Mouse (Mus musculus) hindbrain, postnatal 0 days (tissue): ENCODE measurements around the gene Spsb1. TPM values are rescaled to one million over a fixed set of nuclear protein-coding genes. Genes with fewer than 3 reads are reported as not detected.

ENCODE experiments used
- ATAC-seq: fragments of 200-750 bp; cut with Nextera tagmentation; 2 replicates; pipeline ENCODE4 v1.8.0; 2017; ENCODE audit warnings: mild to moderate bottlenecking, moderate TSS enrichment, moderate library complexity
- DNase-seq: peaks from one replicate; pipeline ENCODE4 v3.0.0-alpha.2; 2015; ENCODE audit warnings: low spot score
- H3K27ac ChIP-seq: fragments of 300-500 bp; sonication (generic); 2 replicates; pipeline ENCODE4 v1.5.1; 2014; ENCODE audit warnings: mild to moderate bottlenecking
- H3K27me3 ChIP-seq: fragments of 300-500 bp; sonication (generic); 2 replicates; pipeline ENCODE4 v1.6.1; 2014; ENCODE audit warnings: low read length, mixed read lengths; ENCODE audit not compliant: insufficient read depth
- H3K36me3 ChIP-seq: fragments of 300-500 bp; sonication (generic); 2 replicates; pipeline ENCODE4 v1.6.1; 2014; ENCODE audit warnings: low read length, mixed read lengths; ENCODE audit not compliant: insufficient read depth
- H3K4me1 ChIP-seq: fragments of 300-500 bp; sonication (generic); 2 replicates; pipeline ENCODE4 v1.6.1; 2014; ENCODE audit warnings: antibody characterized with exemption, low read length, mixed read lengths; ENCODE audit not compliant: insufficient read depth
- H3K4me2 ChIP-seq: fragments of 300-500 bp; sonication (generic); 2 replicates; pipeline ENCODE4 v1.6.1; 2014; ENCODE audit warnings: low read depth, mild to moderate bottlenecking, low read length, moderate library complexity, mixed read lengths
- H3K4me3 ChIP-seq: fragments of 300-500 bp; sonication (generic); 2 replicates; pipeline ENCODE4 v1.5.1; 2014; ENCODE audit warnings: low read length
- H3K9ac ChIP-seq: fragments of 300-500 bp; sonication (generic); replicated peaks from 2 replicates; pipeline ENCODE4 v1.6.1; 2014; ENCODE audit warnings: mild to moderate bottlenecking, low read length, moderate library complexity, mixed read lengths
- H3K9me3 ChIP-seq: fragments of 300-500 bp; sonication (generic); 2 replicates; pipeline ENCODE4 v1.6.1; 2016; ENCODE audit warnings: low read length, mixed read lengths
- CTCF ChIP-seq: IDR thresholded peaks from 2 replicates; pipeline ENCODE4 v1.5.1; 2016; ENCODE audit warnings: antibody characterized with exemption, control low read depth, low read depth
- WGBS: fragments of 180-500 bp; shearing (Covaris S2); extraction: QIAGEN DNeasy Blood & Tissue Kit; methylation state at CpG from one replicate; pipeline ENCODE4 v1.1.7; 2014; 5-methylcytosine and 5-hydroxymethylcytosine counted together
- polyA plus RNA-seq: library from polyadenylated mRNA; unstranded; fragments of >200 nt; fragmentation: Nextera tagmentation; extraction: Ambion mirVana; gene quantifications from 2 replicates; pipeline ENCODE4 v1.2.1, GENCODE M21; 2015
- total RNA-seq: library from RNA; depleted of rRNA; stranded (reverse); fragments of >200 nt; gene quantifications from 2 replicates; pipeline ENCODE4 v1.2.3, GENCODE M21; 2014

Spsb1 gene
- total and polyA plus RNA-seq, 2 experiments from 2014 or later, result 9.2 to 13.7 TPM

DNA sequence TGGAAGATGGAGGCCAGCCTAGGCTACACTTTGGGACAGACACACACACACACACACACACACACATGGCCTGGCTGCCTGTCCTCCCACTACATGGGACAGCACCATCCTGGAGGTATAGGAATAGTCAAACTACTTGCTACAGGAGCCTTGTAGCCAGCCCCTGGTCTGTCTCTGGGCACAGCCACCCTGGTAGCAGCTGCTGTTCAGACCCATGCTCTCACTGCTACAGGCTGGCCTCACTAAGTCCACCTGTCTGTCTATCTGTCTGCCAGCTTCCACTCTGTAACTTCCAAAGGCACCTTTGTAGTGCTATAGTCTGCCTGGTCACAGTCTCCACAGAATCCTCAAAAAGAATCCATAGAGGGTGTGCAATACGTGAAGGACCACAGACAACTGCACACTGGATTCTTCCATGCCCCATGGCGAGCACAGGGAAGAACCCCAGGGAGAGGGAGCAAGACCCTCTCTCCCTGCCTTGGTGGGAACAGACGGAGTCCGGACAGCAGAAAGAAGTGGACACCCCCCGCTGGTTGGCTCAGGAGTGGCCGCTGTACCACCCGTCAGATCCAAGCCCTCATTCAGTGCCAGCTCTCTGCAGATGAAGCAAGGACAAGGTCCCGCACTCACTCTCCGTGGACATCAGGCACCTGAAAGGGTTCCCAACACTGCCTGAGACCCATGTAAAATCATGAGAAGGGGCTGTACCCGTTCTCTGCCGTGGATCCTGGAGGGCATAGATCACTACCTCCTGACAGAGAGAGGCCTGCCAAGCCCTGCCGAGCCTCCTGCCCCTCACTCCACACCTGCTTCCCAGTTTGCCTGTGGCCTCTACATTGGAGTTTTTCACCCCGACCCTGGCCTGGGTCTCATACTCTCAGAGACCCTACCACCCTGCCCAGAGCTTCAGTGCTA is 37.2 kb upstream of the Spsb1 start:
- no peak for DNase-seq
- H3K4me3 ChIP-seq, result no peak overlapping the region
- peaks cover 16% of the 10 kb centered on the region for H3K4me1 ChIP-seq
- no peaks in the 10 kb centered on the region for H3K9me3 ChIP-seq
- H3K27me3 ChIP-seq, result no peaks in the 10 kb centered on the region; the same call in 1 of the 2 replicates
- H3K4me2 ChIP-seq, result no peak overlapping the region
- WGBS, result 66% methylated on average over 13 of the region's 13 CpGs
- H3K36me3 ChIP-seq, result no peaks in the 10 kb centered on the region
- no peak for ATAC-seq
- TF ChIP-seq CTCF, result no peak
- peak overlapping the region; percentile 67; the same call in 1 of the 2 replicates for H3K27ac ChIP-seq
- H3K9ac ChIP-seq, result no peak overlapping the region

DNA sequence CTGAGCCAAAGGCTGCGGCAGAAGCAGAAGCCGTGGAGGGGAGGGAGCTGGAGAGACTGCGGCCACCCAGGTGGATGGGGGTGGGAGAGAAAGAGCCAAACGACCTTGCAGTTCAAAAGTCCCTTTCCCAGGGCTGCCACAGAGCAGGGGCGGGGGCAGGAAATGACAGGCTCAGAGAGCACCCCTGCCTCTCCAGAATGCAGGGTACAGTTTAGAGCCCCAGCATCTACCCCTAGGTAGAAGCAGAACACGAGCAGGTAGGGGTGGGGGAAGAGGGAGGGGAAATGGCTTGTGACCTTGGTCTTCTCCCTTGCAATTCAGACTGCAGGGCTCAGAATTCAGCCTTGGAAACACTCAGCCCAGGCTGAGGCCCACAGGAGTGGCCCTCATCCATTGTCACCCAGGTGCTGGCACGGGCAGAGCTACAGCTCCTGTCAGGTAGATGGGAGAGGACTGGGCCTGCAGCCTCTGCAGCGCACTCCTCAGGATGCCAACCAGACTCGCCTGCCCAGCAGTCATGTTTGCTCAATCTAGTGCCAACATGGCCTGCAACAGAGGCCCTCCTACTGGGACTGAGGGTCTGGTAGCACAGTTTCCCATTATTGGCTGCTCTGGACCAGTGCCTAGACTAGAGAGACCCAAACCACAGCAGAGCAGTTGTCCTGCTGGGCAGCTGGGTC is 36.3 kb upstream of the Spsb1 start:
- WGBS, result 30% methylated on average over 9 of the region's 9 CpGs
- ATAC-seq (peak; percentile 2; the same call in 1 of the 2 replicates), DNase-seq (peak; percentile 29)
- no peaks in the 10 kb centered on the region; the same call in 1 of the 2 replicates for H3K27me3 ChIP-seq
- no peak for TF ChIP-seq CTCF
- H3K4me2 ChIP-seq, result no peak overlapping the region
- H3K9me3 ChIP-seq, result no peaks in the 10 kb centered on the region
- H3K4me1 ChIP-seq, result peaks cover 16% of the 10 kb centered on the region
- H3K4me3 ChIP-seq, result no peak overlapping the region
- H3K9ac ChIP-seq, result 0 out of 2 replicates have a peak overlapping the region, but pooled peaks have one; percentile 13
- H3K27ac ChIP-seq, result peak overlapping the region; percentile 67
- no peaks in the 10 kb centered on the region for H3K36me3 ChIP-seq

DNA sequence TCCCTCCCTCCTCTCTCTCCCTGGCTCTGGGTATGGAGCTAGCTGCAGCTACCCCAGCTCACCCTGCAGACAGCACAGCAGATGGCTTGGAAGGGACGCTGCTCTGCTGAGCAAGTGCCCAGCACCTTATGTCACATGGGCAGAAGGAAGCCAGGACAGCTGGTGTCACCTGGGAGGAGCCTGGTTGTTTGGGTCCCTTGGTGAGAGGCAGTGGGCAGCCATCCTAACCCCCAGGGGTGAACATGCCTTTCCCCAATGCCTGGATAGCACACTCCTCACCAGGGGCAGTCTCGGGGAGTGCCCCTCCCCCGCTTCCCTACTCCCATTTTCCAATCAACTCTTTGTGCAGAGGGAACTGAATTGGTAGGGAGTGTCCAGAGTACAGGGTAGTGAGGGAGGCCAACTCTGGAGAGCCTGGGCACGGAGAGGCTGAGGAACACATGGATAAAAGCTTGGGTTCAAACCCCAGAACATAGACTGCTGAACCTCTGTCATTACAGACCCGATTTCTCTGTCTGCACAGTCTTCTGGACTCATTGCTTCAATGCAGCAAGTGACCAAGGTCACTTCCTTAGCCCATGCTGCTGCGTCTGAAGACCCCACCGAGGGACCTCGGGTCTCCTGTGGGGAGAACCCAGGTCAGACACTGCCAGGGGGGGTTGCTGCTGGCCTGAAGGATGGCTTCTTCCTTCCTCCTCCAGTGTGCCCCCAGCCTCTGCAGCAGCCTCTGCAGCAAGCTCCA is 35.5 kb upstream of the Spsb1 start:
- H3K27ac ChIP-seq, result peak overlapping the region; percentile 67

DNA sequence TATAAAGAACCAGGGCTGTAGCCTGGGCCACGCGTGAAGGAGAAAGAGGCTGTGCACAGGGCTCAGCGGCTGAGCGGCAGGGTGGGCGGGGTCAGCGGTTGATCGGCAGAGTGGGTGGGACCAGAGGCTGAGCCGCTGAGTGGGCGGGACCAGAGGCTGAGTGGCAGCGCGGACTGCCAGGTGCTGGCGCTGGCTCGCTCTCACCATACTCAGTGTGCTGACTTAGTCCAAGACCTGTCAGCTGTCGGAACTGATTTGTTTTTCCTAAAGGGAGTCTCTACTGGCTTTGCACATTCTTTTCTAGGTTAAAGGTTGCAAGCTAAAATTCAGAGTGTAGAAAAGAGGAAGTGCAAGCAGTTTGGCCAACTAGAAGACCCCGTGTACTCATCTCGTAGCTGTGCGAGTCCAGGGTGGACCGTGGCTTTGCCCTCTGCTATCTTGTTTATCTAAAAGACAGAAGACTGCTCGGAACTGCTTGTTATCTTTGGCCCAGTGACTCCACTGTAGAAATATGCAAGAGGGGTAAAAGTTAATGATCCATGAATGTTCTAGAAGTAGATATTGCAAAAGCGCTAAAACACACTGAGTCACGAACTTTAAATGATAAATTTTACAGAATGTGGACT is 34.2 kb upstream of the Spsb1 start:
- peak overlapping the region; percentile 41; the same call in 1 of the 2 replicates for H3K27ac ChIP-seq
- ATAC-seq, result peak; percentile 87
- WGBS, result 8% methylated on average over 21 of the region's 21 CpGs

More for the DNA sequence above, 35.5 kb upstream of the Spsb1 start:
- H3K4me2 ChIP-seq, result no peak overlapping the region
- peaks cover 16% of the 10 kb centered on the region for H3K4me1 ChIP-seq
- H3K4me3 ChIP-seq, result no peak overlapping the region
- H3K9ac ChIP-seq, result 0 out of 2 replicates have a peak overlapping the region, but pooled peaks have one; percentile 13
- DNase-seq (peak; percentile 77), ATAC-seq (peak; percentile 86)
- 15% methylated on average over 8 of the region's 8 CpGs for WGBS
- H3K36me3 ChIP-seq, result no peaks in the 10 kb centered on the region
- no peaks in the 10 kb centered on the region for H3K9me3 ChIP-seq
- H3K27me3 ChIP-seq, result no peaks in the 10 kb centered on the region; the same call in 1 of the 2 replicates
- TF ChIP-seq CTCF, result no peak

DNA sequence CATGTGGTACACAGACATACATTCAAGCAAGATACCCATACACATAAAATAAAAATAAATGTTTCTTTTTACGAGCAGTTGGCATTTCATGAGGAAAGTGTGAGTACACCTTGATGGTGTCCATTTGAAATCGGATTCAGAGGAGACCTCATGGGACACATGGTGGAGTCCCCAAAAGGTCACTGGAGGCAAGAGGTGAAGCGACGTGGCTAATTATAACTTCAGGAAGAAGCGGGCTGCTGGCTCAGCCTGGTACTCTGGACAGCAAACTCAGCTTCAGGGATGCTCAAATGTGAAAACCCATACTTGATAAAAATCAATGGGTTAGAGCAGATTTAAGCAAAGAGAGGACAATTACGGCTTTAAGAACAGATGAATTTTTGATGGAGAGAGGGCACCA is 33.5 kb upstream of the Spsb1 start:
- Histone ChIP-seq H3K4me1 (peaks cover 16% of the 10 kb centered on the region), H3K4me3 (no peak overlapping the region), H3K36me3 (no peaks in the 10 kb centered on the region), H3K9ac (no peak overlapping the region), H3K27ac (no peak overlapping the region; the same call in 1 of the 2 replicates), H3K4me2 (peak overlapping the region; percentile 51), H3K27me3 (no peaks in the 10 kb centered on the region), H3K9me3 (no peaks in the 10 kb centered on the region)
- ATAC-seq, result no peak
- no peak for DNase-seq
- no peak for TF ChIP-seq CTCF
- 66% methylated on average over 6 of the region's 6 CpGs for WGBS

More for the DNA sequence above, 34.2 kb upstream of the Spsb1 start:
- peak overlapping the region; percentile 14; the same call in 1 of the 2 replicates for H3K4me3 ChIP-seq
- H3K4me2 ChIP-seq, result peak overlapping the region; percentile 51
- H3K36me3 ChIP-seq, result no peaks in the 10 kb centered on the region
- H3K4me1 ChIP-seq, result peaks cover 16% of the 10 kb centered on the region
- DNase-seq, result peak; percentile 92
- H3K9me3 ChIP-seq, result no peaks in the 10 kb centered on the region
- no peak for TF ChIP-seq CTCF
- no peaks in the 10 kb centered on the region; the same call in 1 of the 2 replicates for H3K27me3 ChIP-seq
- H3K9ac ChIP-seq, result peak overlapping the region; percentile 14; the same call in 1 of the 2 replicates
